Mouse (Mus musculus) left cerebral cortex, adult 2 months (tissue): ENCODE data around the gene Psme1. TPM values are rescaled to one million over a fixed set of nuclear protein-coding genes. Genes with fewer than 3 reads are reported as not detected.
A peak's percentile ranks its signal among the peaks of the same experiment; 100 is the strongest.

Experiments used
- DNase-seq, 2 experiments: peaks; one replicate each; pipeline ENCODE4 v3.0.0; 2021 to 2022; ENCODE audit warnings: low spot score in 2 of 2, mixed read lengths in 1 of 2; ENCODE audit errors: extremely low spot score in 1 of 2
- H3K27ac ChIP-seq: fragments of 200-600 bp; 2 replicates; pipeline ENCODE4 v1.8.1; 2022
- H3K4me3 ChIP-seq: fragments of 200-600 bp; 2 replicates; pipeline ENCODE4 v1.8.1; 2022
- CTCF ChIP-seq: fragments of 200-600 bp; IDR thresholded peaks from 2 replicates; pipeline ENCODE4 v1.8.1; 2022; ENCODE audit warnings: antibody characterized with exemption, mild to moderate bottlenecking, moderate library complexity
- intact Hi-C: fragments of 180-260 bp; cut with DNase I; formaldehyde crosslinking; loops from one replicate; pipeline ENCODE4 v1.15.1; 2025
- long read RNA-seq, 2 experiments: library from polyadenylated mRNA; stranded (forward); transcript quantifications; one replicate each; pipeline ENCODE4 v2.0.0; 2021; ENCODE audit warnings: borderline mapping rate in 2 of 2
- total RNA-seq, 2 experiments: library from RNA; stranded (reverse); gene quantifications; 2 replicates each; pipeline ENCODE4 v1.2.3; 2021

Psme1 gene
- 10 to 100 TPM; 46.8 to 51.6 TPM for total RNA-seq
- long read RNA-seq, experiment 1, transcript Psme1-208 (11 exons, 1,112 nt), result major isoform, 8 of 10 reads
- long read RNA-seq, experiment 1, partial matches to known transcripts, result 1 of 10 reads
- long read RNA-seq, experiment 1, other reads (novel, unspliced or antisense), result 1 of 10 reads
- long read RNA-seq, experiment 2, transcript Psme1-208 (11 exons, 1,112 nt), result major isoform, 9 of 11 reads
- long read RNA-seq, experiment 2, partial matches to known transcripts, result 1 of 11 reads
- long read RNA-seq, experiment 2, other reads (novel, unspliced or antisense), result 0 of 11 reads

GRCm38 (mm10) chr14:55577871-55578667, at the start of gene Psme1:
Gene Psme1 (plus strand): TSS chr14:55578123.
- peak within 1 kb of the TSS; percentile 70 for H3K4me3 ChIP-seq
- DNase-seq, result peak; percentile 65 to 71
- TF ChIP-seq CTCF, result no peak
- peak within 1 kb of the TSS; percentile 89 for H3K27ac ChIP-seq
- intact Hi-C loops, result no loop called here

GRCm38 (mm10) chr14:55536116-55536745, 41.7 kb upstream of the Psme1 start:
- Histone ChIP-seq H3K4me3 (no peak overlapping the region), H3K27ac (no peak overlapping the region)
- DNase-seq, result peak; percentile 42 to 47
- TF ChIP-seq CTCF, result peak; percentile 80
- intact Hi-C loops, result no loop called here

- Histone ChIP-seq H3K27ac (peak within 1 kb of the TSS; percentile 93), H3K4me3 (peak within 1 kb of the TSS; percentile 70)
- no peak for TF ChIP-seq CTCF
- intact Hi-C loops, result loop anchor here (2.0 kb wide), 1 partner anchor 17 kb away; no protein-coding TSS in a partner anchor
- peak; percentile 75 for DNase-seq
These were observed 37.7 kb upstream of the Psme1 start, which contains the start of gene Pck2 for GRCm38 (mm10) chr14:55540067-55540786. Gene Pck2 (plus strand): TSS chr14:55540266.

- Histone ChIP-seq H3K27ac (peak overlapping the region; percentile 93), H3K4me3 (peak overlapping the region; percentile 70)
- DNase-seq, result peak; percentile 71 to 83
- intact Hi-C loops, result loop anchor here (2.0 kb wide), 1 partner anchor 16 kb away; no protein-coding TSS in a partner anchor
- TF ChIP-seq CTCF, result no peak
These were observed 37.1 kb upstream of the Psme1 start for GRCm38 (mm10) chr14:55540787-55541321.

GRCm38 (mm10) chr14:55542268-55542667, 35.7 kb upstream of the Psme1 start:
- intact Hi-C loops, result no loop called here
- no peak for TF ChIP-seq CTCF
- no peak for DNase-seq
- Histone ChIP-seq H3K4me3 (no peak overlapping the region), H3K27ac (no peak overlapping the region)

- no peak for TF ChIP-seq CTCF
- intact Hi-C loops, result no loop called here
- no peak overlapping the region for H3K27ac ChIP-seq
- DNase-seq, result no peak
- H3K4me3 ChIP-seq, result no peak overlapping the region
These were observed 33.6 kb upstream of the Psme1 start for GRCm38 (mm10) chr14:55544334-55544733.

- no peak for DNase-seq
- Histone ChIP-seq H3K4me3 (no peak overlapping the region), H3K27ac (no peak overlapping the region)
- intact Hi-C loops, result no loop called here
- TF ChIP-seq CTCF, result no peak
These were observed 27.7 kb upstream of the Psme1 start for GRCm38 (mm10) chr14:55550191-55550590.

GRCm38 (mm10) chr14:55551347-55551746, 26.6 kb upstream of the Psme1 start:
- Histone ChIP-seq H3K27ac (no peak overlapping the region), H3K4me3 (no peak overlapping the region)
- intact Hi-C loops, result no loop called here
- TF ChIP-seq CTCF, result no peak
- DNase-seq, result no peak

GRCm38 (mm10) chr14:55551794-55552193, 26.1 kb upstream of the Psme1 start:
- TF ChIP-seq CTCF, result no peak
- DNase-seq, result no peak
- intact Hi-C loops, result no loop called here
- Histone ChIP-seq H3K27ac (no peak overlapping the region), H3K4me3 (no peak overlapping the region)

GRCm38 (mm10) chr14:55554635-55555034, 23.3 kb upstream of the Psme1 start:
- intact Hi-C loops, result no loop called here
- no peak for TF ChIP-seq CTCF
- no peak overlapping the region for H3K4me3 ChIP-seq
- no peak overlapping the region for H3K27ac ChIP-seq
- no peak for DNase-seq

GRCm38 (mm10) chr14:55555788-55556187, 22.1 kb upstream of the Psme1 start:
- no peak for TF ChIP-seq CTCF
- intact Hi-C loops, result loop anchor here (2.0 kb wide), 1 partner anchor 15 kb away; the partner anchor contains the start of gene Pck2
- Histone ChIP-seq H3K27ac (no peak overlapping the region), H3K4me3 (no peak overlapping the region)
- DNase-seq, result no peak
